Mouse (Mus musculus) gastrocnemius, postnatal 4 days (tissue): ENCODE results near the gene Mamstr. TPM values are rescaled to one million over a fixed set of nuclear protein-coding genes. Genes with fewer than 3 reads are reported as not detected.
"Not testable (repeated sequence)": the region's sequence is repeated elsewhere in the genome, so short reads cannot be mapped to it uniquely, and the experiment has no call there.

Source experiments
- DNase-seq, 2 experiments: peaks; one replicate each; pipeline ENCODE4 v3.0.0; 2021 to 2022; ENCODE audit warnings: low spot score in 2 of 2, mixed read lengths in 2 of 2
- total RNA-seq, 2 experiments: library from RNA; stranded (reverse); gene quantifications; 2 replicates each; pipeline ENCODE4 v1.2.3; 2021

Gene Mamstr
- total RNA-seq, 2 experiments from 2014 or later: 170 to 187 TPM

DNA sequence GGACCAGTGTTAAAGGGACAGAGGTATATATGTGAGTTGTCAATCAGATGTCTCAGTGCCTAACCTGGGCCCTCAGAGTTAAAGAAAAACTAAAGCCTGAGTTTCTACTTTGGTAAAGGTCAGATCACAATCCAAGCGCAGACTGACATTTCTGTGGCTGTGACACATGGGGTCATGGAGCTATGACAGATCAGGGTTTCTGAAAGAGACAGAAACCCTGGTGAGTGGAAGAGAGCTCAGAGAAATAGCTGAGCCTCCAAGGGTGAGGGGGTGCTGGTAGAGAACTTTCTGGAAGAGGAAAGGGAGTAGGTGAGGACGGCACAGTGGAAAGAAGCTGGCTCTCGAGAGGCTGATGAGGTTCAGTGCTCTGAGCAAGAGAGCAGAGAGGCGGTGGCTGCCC lies 6.9 kb downstream of the Mamstr start:
- DNase-seq: no peak

GRCm38 (mm10) chr7:45649351-45649750 lies 9.6 kb downstream of the Mamstr start:
- no peak for DNase-seq

- DNase-seq: not testable (repeated sequence)
Measured at GRCm38 (mm10) chr7:45650484-45650883, 10.7 kb downstream of the Mamstr start.

DNA sequence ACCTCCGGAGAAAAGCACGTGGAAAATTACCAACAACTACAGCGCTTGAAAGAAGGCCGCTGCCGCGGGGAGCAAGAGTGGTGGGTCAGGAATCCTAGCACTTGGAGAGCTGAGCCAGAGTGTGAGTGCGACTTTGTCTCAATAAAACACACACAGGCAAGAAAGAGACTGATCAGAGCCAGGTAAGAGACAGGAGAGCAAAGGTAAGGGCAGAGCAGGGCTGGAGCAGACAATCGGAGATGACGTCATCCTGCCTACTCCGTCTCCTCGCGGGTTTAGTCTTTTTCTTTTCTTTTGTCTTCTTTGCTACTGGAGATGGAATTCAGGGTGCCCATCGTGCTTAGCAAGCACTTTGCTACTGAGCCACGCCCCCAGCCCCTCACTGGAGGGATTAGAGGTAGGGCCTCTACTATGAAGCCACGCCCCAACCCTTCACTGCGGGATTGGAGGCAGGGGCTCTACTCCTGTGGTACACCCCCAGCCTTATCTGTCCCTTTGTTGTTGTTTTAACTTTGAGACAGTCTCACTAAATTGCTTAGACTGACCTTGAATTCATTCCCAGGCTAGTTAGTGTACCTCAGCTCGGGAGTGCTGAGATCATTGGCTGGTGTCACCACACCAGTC lies 14.8 kb downstream of the Mamstr start:
- no peak for DNase-seq

- DNase-seq: no peak
Measured at GRCm38 (mm10) chr7:45660746-45661478, 21.1 kb downstream of the Mamstr start.

- not testable (repeated sequence) for DNase-seq
Measured at GRCm38 (mm10) chr7:45661702-45662101, 21.9 kb downstream of the Mamstr start.

DNA sequence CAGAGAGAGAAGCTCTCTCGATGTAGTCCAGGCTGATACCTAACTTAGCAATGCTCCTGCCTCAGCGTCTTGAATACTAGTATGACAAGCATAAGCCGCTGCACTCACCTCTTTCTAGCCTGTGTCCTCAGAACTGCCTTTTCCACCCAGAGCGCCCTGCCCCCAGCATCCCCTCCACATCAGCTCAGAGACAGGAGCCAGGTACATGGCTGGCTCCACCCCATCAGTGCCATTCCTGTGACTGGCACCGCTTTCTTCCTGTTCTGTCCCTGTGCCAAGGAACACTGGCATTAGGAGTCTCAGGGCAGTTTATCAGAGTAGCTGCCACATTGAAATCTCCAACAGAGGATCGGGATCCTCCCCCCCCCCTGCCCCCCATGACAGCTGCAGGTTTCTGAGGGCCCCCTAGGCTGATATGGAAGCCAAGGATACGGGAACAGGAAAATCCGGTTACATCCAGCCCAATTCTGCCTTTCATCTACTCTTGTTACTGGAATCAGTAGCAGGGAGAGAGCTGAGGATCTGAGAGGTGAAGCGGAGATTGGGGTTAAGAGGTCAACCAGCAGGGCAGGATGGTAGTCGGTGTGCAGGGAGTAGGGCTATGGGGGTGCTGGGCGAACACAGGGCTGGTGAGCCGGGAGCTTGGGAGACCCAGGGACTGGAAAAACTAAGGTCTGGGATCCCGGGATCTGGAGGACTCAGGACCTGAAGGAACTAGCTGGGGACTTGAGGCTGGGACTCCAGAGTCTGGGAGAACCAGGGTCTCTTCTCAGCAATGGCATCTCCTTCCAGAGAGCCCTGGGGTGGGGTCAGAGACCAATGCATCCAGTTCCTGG lies 25.7 kb downstream of the Mamstr start:
- no peak for DNase-seq

DNA sequence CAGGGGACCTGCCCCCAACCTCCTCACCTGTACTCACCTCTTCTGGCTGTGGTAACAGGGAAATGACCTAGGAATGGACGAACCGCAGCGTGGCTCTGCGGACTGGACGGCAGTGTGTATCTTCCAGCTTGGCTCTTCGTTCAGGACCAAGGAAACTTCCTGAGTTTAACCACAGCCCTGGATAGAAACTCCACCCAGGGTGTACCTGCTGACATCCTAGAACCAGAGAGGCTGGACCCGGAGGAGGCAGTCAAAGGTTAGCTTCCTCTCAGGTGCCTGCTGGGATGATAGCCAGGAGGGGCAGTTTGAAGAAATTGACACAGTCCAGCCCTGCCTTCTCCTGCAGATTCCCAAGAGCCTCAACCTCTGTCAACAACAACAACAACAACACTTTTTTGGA lies 26.4 kb downstream of the Mamstr start, which contains the start of gene Fut2:
Fut2 (minus strand) TSS at position 234 of the 400 bp plus-strand sequence.
- DNase-seq: no peak

DNA sequence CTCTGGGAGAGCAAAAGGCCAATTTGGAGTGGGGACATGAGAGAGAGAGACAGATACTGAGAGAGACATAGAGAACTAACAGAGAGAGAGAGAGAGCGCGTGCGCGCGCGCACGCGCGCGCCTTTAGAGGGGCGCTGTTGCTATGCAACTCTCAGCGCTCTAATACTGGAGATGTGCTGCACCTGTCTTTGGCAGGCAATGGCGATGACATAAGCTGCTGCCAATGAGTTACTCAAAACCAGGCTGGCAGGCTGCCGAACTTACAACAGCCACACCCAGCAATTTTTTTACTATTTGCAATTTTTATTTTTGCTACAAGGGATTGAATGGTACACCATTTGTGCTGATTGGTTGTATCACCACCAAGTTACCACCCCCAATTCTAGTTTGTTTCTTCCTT lies 28.0 kb downstream of the Mamstr start:
- no peak for DNase-seq

DNA sequence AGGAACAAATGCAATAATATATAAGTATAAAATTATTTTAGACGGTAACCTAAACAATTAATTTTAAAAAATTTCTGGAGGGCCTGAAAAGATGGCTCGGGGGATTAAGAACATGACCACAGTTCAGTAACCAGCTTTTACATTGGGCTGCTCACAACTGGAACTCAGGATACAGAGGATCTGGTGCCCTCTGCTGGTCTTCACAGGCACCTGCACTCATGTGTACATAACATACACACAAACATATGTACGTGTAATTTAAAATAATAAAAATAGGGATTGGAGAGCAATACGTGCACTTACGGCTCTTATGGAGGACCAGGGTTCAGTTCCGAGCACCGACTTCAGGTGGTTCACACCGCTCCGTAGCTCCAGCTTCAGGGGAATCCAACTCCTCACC lies 29.1 kb downstream of the Mamstr start:
- DNase-seq: no peak

GRCm38 (mm10) chr7:45677627-45678295 lies 38.0 kb downstream of the Mamstr start:
- no peak for DNase-seq

DNA sequence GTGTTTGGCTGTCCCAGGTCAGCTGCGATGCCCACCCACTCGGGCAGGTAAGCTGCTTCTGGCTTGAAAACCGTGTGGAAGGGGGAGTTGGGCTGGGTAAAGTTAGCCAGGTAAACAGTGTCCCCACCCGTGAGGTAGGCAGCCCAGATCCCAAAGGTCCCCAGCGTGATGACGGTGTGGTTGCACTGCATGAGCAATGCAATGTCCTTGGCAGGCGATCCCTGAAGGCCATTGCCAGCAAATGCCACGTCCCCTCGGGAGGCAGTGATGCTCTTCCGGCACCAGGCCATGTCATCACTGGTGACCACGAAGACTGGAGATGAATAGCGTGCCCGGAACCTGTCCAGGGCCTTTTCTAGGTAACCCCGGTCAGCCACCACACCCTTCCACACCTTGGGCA lies 38.7 kb downstream of the Mamstr start:
- no peak for DNase-seq

DNA sequence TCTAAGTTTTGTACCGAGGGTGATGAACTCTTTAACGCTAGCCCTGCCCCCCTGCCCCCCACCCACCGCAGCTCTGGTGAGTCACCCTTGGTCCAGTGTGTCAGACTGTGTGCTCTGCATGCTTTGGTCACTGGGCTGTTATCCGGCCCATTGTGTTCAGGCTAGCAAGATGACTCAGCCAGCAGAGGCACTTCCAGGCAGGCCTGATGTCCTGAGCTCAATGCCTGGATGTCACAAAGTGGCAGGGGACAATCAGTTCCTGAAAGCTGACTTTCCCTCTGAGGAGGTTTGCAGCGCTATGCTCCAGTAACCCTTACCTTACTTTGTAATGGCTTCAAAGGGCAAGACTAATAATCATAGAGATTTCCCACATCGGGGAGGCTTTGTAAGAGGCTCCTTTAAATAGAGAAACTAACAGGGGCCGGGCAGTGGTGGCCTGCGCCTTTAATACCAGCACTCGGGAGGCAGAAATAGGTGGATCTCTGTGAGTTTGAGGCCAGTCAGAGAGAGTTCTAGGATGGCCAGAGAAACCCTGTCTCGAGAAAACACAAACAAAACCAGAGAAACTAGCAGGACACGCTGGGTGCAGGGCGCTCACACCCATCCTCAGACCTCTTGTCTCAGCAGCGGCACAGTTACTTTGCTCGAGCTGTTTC lies 40.3 kb downstream of the Mamstr start:
- DNase-seq: no peak

DNA sequence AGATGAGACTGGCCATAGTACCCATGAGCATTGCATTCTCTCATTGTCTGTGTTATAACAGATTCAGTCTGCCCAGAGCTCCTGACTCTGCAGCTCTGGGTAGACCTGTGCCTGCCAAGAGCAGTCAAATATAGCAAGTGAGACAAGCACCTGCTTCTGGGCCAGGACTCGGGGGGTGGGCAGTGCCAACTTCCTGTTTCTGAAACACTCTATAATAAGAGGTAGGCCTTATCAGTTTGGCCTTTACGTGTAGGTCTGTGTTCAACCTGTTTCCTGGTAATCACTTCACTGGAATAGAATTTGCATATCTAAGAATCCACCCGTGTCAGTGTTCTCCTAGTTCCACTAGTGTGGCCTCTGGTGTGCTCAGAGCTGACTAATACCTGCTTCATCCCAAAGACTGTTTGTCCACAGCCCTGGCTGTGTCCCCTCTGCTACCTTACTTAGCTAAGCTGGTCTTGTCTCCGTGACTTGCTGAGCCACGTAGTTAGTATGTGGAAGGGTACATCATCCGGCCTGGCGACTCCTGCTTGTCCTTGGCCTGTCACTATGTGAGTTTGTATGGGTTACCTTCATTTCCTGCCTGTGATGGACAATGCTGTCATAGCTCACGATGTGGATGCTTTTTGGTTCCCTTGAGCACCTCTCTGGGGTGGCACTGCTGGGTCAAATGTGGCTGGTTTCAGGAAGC lies 41.4 kb downstream of the Mamstr start:
- no peak for DNase-seq

DNA sequence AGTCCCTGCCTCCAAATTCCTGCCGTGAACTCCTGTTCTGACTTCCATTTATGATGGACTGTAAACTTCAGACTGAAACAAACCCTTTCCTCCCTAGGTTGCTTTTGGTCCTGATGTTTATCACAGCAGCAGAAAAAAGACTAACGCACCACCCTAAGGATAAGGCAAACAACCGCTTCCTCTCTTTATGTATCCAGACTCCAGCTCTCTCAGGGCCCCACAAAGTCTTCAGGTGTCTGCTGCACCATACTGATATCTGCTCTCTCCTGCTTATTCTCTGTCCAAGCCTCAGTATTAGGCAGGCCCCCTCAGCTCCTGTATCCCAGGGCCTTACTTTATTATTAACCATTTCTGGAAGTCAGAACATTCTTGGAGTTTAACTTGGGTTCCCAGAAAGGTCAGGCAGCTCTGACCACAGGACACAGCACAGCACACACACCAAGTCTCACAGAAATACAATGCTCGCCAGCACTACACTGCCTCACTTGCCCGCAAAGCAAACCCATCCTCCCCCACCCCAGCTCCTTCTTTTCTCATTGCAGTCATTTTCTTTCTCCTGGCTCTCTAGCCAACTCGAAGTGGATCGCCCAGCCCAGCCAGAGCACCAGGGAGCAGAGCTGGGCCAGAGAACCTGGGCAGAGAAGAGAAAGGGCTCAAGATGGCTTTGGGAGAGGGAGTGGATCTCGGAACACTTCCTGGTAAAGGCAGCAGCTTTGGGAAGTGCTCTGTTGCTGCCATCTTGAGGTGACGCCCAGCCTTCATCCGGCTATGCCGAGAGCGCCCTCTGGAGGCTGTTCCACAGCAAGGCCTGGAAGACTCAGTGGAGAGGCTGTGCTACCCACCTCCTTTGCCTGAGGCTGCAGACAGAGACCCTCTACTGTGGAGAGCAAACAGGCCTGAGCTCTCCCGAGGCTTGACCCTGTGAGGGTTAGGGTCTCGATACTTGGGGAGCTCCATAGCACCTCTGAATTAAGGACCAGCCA lies 42.7 kb downstream of the Mamstr start:
- DNase-seq: peak; percentile 75 to 90

- no peak for DNase-seq
Measured at GRCm38 (mm10) chr7:45683396-45684050, 43.7 kb downstream of the Mamstr start, which contains the start of gene Ntn5. Gene Ntn5 (plus strand): TSS chr7:45684022.

DNA sequence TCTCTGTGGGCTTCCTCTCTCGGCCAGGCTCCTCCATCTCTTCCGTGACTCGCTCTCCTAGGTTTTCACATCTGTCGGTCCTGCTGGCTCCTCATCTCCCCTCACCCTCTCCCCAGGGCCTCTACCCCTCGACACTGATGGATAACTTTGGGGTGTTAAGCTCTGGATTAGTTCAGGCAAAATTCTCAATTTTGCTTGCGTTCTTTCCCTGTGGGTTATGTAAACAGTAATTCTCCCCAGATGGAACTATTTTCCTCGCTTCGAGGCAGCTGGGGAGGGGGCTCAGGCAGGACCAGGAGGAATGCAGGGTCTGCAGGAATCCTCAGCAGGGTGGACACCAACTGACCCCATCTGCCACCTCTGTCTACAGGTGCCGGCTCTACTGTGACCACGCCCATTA lies 46.0 kb downstream of the Mamstr start:
- DNase-seq: no peak

- no peak for DNase-seq
Measured at GRCm38 (mm10) chr7:45686841-45687240, 47.1 kb downstream of the Mamstr start.
